Mouse (Mus musculus) ovary, adult 18-20 months (tissue): Measurements from ENCODE around the gene Unc13d.
"Not testable (repeated sequence)": the region's sequence is repeated elsewhere in the genome, so short reads cannot be mapped to it uniquely, and the experiment has no call there.

Source experiments
- DNase-seq: peaks from one replicate; pipeline ENCODE4 v3.0.0; 2022; ENCODE audit warnings: low spot score, mixed read lengths

The Unc13d gene

DNA sequence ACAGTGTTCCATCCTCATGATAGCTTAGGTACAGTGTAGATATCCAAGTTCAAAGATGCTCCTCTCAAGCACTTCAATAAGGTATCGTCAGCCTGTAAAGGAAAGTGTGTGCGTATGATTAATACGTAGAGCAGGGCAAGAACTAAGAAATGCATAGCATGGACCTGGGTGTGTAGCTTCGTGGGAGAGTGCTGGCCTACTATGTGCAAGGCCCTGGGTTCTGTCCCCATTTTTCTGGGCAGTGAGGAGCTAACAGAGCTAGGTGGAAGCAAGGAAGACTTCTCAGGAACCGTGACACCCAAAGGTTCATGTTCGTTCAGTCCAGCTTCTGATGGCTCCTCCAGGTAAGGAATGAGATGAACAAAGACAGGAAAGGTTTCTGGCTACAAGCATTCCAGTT lies 32.6 kb downstream of the Unc13d start:
- no peak for DNase-seq

GRCm38 (mm10) chr11:116043286-116043685 lies 34.5 kb downstream of the Unc13d start:
- no peak for DNase-seq

DNA sequence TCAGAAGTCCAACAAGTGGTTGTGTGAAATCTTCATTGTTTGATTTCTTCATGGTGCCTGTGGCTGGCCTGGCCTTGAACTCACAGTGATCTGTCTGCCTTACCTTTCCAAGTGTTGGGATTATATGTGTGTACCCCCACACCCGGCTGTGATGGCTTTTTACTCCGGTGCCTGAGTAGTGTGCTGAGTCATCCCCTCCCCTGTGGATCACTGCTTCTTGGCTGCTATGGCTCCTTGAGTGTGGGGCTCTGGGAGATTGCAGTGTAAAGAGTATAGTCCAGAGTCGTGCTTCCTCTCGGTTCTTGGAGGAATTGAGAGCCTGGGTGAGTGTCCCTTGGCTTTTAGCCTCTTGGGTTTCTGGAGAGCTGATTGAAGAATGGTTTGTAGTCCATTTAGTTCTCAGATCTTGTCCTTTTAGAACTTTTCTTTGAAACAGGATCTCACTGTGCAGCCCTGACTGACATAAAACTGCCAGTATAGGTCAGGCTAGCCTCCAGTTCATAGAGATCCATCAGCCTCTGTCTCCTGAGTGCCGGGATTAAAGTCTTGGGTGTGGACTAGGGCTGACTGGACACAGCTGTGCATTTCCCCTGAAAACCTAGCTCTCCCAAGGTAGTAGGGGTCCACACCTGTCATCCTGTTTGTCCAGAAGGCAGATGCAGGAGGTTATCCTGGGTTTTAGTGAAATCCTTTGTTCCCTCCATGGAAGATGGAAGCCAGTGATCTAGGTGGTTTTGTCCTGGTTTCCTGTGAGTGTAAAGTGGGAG lies 35.2 kb downstream of the Unc13d start:
- no peak for DNase-seq

DNA sequence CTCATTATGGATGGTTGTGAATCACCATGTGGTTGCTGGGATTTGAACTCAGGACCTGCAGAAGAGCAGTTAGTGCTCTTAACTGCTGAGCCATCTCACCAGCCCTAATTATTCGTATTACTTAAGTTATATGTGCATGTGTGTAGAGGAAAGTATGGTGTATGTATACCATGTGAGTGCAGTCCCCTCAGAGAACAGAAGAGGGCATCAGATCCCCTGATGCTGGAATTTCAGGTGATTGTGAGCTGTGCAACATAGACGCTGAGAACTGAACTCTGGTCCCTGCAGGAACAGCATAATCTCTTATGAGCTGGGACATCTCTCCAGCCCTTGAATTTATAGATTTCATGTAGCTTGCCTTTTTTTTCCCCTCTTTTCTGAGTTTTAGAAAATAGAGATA lies 35.9 kb downstream of the Unc13d start:
- DNase-seq: no peak

- DNase-seq: no peak
Observed at GRCm38 (mm10) chr11:116040593-116040992, 37.2 kb downstream of the Unc13d start.

- no peak for DNase-seq
Observed at GRCm38 (mm10) chr11:116037826-116038225, 39.9 kb downstream of the Unc13d start.

- no peak for DNase-seq
Observed at GRCm38 (mm10) chr11:116036671-116037070, 41.1 kb downstream of the Unc13d start.

DNA sequence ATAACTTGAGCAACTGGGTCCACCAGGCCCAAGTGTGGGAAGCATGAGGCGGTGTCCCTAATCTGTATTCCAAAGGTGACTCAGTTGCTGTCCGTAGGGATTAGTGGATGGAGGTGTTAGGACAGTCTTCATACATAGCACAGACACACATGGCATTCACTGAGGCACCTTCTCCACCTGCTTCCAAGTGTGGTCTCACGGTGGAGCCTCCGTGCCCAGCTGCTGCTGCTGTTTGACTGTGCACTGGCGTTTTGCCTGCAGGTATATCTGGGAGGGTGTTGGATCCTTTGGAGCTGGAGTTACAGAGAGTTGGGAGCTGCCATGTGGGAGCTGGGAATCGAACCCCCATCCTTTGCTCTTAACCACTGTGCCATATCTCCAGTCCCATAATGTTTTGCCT lies 43.2 kb downstream of the Unc13d start:
- DNase-seq: no peak

DNA sequence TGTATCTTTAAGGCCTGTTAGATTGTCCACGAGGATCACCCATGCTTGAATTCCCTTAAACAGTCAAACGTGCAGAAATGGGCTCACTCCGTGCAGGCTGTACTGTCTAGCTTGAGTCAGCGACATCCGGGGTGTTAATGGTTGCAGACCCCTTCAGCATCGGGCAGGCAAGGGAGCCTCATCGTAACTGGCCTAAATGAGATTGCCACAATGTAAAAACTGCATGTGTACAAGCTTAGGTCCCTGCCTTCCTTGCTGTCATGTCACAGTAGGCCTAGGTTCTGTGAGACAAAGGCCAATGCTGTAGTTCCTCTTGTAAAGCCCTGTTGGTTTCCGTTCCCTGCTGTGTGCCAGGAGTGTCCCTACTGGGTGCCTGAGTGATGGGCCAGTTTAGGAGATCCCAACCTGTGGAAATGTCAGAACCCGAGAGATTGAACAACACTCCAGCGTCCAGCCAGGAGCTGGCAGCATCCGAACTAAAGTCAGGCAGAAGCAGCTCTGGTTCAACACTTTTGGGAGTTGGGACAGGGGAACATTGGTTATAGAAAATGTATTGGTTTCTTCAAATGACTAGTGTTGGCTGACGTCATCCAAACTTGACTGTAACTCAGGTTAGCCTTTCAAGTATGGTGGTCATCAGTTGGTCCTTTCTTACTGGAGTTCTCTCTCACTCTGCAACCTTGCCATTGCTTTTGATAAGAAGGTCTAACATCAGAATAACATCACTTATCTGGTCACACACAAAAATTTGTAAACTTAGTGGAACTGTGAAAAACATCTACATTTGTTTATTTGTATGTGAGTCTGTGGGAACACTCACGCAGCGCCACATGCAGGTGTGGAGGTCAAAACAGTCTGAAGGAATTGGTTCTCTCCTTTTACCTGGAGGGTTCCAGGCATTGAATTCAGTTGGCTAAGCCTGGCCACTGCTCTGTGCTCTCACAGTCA lies 46.6 kb downstream of the Unc13d start:
- no peak for DNase-seq

DNA sequence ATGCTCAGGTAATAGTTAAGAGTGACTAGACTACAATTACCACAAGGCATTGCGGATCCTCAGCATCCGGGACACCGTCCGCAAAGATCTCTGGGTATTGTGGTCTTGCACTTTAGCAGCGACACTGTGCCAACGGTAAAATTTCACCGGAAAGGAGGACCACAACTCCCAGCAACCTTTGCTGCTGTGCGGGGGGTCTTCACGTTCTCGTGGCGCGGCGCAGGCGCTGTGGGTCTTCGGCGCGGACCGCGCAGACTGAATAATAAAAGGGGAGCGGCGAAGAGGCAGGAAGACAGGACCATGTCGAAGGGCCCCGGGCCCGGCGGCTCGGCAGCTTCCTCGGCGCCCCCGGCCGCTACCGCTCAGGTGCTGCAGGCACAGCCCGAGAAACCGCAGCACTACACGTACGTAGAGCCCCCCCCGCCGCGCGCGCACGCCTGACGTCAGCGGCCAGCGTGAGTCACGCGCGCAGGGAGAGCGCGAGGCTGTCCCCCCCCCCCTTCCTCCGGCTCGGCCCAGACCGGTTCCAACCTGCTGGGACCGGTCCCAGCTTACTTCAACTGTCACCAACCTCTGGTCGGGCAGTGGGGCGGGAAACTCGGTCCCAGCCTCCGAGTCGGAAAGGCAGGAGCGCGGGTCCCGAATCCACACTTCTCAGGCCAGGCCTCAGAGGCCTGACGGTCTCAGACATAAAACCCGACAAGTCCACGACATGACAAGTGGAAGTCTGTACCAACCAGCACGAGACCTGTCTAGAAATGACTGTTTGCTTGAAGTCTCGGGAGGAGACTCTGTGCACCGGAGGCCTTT lies 47.5 kb downstream of the Unc13d start, which contains the start of gene Unk:
Gene Unk (plus strand): TSS at position 235 of the 810 bp plus-strand sequence.
- peak; percentile 97 for DNase-seq

DNA sequence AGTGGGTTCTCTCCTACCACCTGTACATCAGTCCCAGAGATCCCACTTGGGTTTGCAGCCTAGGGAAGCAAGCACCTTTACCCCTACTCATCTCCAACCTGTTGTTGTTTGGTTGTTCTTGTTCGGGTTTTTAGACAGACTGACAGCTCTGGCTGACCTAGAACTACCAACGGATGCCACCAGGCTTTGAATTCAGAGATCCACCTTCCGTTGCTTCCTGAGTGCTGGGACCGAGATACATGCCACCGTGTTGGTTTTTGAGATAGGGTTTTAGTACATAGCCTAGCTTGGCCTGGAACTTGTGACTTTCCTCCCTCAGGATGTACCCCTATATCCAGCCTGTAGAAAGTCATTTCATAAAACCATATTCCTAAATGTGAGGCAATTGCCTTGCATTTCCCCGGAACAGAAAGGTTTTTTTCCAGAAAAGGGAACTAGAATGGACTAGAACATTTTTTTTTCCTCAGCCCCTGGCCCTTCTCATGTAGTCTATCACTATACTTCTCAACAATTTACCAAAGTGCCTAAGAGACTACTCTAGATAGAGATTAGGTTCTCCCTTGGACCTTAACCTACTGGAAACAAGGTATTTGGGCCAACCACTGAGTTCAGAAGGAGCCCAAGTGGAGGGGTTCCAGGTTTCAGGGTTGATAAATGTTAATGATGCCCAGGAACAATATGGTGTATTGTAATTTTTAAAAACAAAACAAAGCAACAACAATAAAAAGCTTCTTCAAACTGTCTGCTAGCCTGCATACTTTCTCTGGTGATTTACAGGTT lies 48.5 kb downstream of the Unc13d start:
- DNase-seq: no peak

DNA sequence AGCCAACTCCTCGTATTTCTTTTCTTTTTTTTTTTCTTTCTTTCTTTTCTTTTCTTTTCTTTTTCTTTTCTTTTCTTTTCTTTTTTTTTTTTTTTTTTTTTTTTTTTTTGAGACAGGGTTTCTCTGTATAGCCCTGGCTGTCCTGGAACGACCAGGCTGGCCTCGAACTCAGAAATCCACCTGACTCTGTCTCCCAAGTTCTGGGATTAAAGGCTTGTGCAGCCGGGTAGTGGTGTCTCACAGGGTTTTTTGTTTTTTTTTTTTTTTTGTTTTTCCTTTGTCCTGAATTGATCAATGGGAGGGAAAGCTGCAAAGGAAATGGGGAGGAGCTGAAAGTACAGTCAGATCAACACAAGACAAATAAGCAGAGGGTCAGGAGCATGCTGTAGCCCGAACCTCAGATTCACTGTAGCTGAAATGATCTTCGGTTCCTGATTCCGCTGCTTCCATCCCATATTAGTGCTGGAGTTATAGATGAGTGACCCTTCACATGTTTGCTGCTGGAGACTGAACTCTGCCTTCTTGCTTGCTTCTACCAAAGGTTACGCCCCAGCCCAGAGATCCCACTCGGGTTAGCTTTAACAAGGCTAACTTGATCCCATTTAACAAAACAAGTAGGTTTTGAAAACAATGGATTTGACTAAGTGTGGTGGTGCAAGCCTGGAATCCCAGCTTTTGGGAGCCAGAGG lies 49.4 kb downstream of the Unc13d start:
- DNase-seq: no peak

- no peak for DNase-seq
Observed at GRCm38 (mm10) chr11:116027756-116028155, 50.0 kb downstream of the Unc13d start, which contains the start of gene H3f3b. H3f3b (minus strand) TSS chr11:116027962.

DNA sequence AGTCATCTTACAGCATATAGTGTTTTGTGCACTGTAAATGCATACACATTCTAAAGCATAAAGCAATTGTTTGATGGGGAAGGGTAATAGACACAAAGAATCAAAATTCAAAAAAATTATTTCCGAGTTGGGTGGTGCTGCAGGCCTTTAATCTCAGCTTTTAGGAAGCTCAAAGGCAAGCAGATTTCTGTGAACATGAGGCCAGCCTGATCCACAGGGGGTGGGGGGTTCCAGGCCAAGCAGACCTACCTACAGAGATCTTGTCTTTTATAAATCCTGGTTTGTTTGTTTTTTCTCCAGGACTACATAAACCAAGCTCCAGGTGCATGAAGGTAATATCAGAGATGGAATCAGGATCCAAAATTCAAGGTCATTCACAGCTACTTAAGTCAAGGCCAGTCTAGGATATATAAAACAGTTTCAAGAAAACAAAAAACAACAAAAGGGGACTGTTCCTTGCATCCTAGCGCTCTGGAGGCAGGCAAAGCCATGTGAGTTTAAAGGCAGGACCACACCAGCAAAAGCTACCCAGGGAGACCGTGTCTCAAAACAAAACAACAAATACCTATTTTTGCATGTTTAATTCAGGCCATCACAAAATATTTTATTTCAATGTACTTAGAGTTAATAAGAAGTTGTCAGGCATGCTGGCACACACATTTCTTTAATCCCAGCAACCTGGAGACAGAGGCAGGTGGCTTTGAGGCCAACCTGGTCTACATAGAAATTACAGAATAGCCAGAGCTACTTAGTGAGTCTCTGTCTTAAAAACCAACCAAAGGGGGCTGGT lies 52.5 kb downstream of the Unc13d start:
- DNase-seq: no peak

DNA sequence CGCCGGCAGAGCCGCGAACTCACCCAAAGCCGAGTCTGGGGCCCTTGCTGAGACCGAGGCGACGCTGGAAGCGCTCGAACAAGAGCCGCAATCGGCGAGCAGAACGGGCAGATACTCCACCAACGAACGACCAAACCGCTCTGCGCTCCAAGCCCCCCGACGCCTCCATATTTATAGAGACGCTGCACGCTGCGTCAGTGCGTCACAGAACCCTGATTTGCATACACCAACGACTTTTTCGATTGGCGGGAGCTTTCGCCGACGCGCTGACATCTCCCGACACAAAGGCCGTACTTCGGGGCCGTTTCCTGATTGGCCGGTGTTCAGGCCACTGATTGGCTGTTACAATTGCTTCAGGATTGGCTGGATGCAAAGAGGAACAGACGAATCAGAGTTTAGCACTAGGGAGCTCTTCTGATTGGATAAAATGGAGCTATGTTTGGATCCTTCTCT lies 53.4 kb downstream of the Unc13d start:
- DNase-seq: peak; percentile 97

DNA sequence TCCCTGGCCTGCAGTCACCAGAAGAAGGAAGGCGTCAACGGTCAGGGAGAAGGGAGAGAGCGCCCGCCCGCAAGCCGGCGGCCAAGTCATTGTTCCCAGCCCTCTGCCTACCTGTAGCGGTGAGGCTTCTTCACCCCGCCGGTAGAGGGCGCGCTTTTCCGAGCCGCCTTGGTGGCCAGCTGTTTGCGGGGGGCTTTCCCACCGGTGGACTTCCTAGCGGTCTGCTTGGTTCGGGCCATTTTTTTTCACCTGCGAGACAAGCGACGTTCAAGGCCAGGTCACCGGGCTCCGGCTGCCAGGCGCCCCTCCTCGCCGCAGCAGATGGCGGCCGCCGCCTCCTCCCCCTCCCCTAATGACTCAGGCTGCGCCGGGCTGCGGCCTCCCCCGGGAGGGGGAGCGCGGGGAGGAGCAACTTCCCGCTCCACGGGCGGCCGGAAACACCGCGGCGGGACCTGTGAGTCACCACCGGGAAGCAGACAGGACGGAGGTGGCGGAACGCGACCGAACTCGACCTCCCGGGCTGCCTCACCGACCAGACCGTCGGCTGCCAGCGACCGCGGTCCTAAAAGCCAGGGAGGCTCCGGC lies 53.9 kb downstream of the Unc13d start:
- DNase-seq: peak; percentile 80

DNA sequence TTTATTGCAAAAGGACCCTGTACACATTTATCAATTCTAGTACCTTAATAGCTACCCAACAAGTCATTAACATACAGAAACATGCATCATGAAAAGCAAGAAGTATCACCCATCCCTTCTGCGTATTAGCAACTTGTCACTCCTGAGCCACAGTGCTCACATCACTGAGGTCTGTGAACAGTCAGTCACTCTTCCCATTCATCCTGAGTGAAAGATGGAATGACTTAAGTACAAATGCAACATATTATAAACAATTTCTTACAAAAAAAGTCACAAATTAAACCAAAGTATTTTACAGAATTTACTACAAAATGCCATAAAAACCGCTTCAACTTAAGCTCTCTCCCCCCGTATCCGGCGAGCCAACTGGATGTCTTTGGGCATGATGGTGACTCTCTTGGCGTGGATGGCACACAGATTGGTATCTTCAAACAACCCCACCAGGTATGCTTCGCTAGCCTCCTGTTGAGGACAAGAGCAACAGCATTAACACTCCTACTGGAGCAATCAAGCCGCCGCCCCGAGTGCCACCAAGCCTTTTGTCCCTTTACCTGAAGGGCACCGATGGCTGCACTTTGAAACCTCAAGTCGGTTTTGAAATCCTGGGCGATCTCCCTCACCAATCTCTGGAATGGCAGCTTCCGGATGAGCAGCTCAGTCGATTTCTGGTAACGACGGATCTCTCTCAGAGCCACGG lies 54.5 kb downstream of the Unc13d start:
- not testable (repeated sequence) for DNase-seq

DNA sequence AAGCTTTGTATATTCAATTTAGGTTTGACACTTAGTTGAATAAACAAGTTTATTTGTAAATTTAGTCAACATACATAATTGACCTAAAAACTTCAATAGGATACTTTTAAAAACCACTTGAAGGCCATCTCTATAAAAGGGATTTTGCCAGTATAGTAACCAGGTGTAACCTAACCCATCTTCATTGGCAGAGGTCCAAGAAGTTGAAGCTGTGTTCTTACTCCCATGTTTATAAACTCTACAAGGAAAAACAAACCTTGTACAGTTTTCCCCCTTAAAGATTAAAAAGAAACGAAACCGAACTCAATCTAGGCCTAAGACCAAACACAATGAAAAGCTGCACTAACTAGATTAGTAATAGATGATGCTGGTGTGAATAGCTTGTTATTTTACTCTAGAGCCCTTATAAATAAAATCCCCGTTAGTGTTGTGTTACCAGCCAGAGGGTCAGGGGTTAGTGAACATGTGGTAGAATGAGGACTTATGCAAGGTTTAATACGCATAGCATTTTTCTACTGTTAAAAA lies 55.4 kb downstream of the Unc13d start:
- DNase-seq: no peak
